Mouse (Mus musculus): ENCODE results near the gene Trpv4.

Gene Trpv4

GRCm38 (mm10) chr5:114618851-114619250 lies 39.4 kb downstream of the Trpv4 start:
- peak; percentile 92 for DNase-seq (ENCODE audit: low spot score)

DNA sequence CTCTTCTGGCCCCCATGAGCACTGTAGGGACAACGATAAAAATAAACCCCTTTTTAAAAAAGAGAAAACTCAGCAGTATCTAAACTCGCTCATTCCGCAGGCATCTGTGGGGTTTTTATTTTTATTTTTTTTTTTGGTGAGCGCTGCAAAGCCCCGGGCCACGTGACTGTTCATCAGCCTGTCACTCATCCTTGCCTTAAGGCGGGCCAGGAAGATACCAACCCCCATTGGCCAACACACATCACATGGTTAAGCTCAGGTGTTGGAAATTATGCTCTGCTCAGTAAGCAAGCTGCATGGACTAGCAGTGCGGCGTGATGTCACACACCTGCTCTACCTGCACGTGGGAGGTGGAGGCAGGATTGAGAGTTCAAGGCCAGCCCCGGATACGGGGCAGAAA lies 40.4 kb downstream of the Trpv4 start:
- DNase-seq (ENCODE audit: low spot score), result no peak

GRCm38 (mm10) chr5:114616336-114617061 lies 41.7 kb downstream of the Trpv4 start:
- DNase-seq (ENCODE audit: low spot score), result no peak

DNA sequence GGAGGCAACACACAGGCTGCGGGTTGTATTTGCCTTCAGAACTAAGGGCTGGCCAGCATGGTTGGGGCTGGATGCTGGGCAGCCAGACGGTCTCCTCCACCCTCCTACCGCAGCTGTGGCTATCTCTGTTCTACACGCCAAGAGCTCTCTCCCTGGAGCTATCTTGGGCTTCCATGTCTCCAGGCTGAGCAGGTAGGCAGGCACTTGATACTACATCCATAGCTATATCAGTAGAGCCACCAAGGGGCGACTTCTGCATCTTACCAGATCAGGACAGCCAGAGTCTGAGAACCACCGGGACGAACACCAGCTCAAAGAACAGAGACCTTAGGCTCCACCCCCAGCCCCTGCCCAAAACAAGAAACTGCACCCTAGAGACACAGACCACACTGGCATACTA lies 43.4 kb downstream of the Trpv4 start:
- DNase-seq (ENCODE audit: low spot score), result no peak

GRCm38 (mm10) chr5:114611968-114612608 lies 46.1 kb downstream of the Trpv4 start:
- DNase-seq (ENCODE audit: low spot score), result peak; percentile 70

DNA sequence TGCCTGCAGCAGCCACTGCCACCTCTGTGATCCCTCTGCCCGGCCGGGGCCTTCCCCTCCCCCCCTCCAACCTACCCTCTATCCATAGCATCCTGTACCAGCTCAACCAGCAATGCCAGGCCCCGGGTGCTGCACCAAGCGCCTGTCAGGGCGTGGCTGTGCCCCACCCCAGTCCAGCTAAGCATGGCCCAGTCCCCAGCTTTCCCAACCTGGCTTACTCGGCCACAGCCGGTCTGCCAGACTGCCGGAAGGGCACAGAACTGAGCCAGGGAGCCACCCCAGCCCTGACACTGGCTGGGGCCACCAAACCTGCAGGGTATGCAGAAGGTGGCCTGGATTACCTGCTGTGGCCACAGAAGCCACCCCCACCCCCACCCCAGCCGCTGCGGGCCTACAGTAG lies 47.0 kb downstream of the Trpv4 start:
- DNase-seq (ENCODE audit: low spot score), result no peak

GRCm38 (mm10) chr5:114608516-114608915 lies 49.7 kb downstream of the Trpv4 start:
- DNase-seq (ENCODE audit: low spot score), result peak; percentile 90

DNA sequence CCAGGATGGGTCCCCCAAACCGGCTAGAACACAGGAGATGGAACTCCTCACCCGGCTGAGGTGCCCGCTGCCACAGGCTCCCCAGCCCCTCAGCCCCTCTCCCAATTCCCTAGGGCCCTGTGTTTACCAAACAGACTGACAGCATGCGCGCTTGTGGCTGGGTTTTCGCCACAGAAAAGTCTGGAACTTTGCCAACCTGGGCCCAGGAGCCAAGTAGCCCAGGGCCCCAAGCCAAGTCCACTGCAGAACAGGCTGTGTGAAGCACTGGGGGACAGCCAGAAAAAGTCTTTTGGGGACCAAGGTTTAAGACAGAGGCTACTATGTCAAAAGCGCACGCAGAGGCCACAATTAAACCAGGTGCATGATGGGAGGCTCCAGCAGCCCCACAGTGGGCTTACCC lies 50.6 kb downstream of the Trpv4 start:
- DNase-seq (ENCODE audit: low spot score), result no peak

DNA sequence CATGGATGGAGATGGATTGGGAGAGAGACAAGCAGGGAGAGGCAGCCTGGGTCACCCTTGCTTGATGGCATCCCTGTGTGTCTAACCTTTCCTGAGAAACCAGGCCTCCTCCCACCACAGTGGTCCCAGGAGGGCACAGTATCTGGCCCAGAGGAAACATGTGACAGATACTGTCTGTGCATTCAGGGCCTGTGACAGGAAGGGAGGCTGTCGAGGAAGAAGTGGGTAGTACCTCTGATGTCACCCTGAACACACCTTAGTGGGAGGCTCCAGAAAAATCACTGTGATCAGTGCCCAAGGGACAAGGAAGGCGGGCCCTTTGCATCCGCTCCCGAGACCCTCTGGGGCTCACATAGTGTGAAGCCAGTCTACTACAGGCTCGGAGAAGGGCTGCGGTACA lies 52.2 kb downstream of the Trpv4 start:
- no peak for DNase-seq (ENCODE audit: low spot score)

DNA sequence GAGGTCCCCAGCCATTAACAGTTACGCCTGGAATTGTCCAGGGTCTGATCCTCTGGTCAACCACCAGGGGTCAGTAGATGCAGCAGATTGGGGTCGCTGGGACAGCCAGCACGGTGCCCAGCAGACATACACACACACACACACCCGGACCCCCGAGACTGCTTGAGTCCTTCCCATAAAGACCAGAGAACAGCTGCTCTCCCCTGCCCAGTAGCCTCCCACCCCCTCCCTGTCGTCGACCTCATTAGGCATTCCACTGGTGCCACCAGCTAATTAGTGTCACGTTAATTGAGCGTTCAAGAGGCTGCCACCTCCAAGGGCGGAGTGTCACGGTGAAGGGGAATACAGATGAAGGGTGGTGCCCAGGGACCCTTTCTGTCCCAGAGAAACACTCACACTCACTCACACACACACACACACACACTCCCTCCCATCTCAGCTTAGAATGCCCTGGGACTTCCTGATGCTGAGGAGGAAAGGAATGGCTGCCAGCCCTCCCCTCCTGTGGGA lies 53.4 kb downstream of the Trpv4 start:
- peak; percentile 76 for DNase-seq (ENCODE audit: low spot score)

DNA sequence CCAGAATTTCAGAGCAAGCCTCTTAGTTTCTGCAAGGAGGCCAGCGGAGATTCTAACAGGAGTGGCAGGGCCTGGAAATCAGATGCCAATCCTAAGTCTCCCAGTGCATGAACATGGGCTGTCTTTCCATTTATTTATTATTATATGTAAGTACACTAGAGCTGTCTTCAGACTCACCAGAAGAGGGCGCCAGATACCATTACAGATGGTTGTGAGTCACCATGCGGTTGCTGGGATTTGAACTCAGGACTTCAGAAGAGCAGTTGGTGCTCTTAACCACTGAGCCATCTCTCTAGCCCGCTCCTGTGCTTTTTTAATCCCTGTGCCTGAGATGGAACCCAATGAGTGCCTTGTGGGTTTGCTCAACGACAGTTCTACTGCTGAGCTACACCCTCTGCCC lies 54.2 kb downstream of the Trpv4 start:
- no peak for DNase-seq (ENCODE audit: low spot score)

DNA sequence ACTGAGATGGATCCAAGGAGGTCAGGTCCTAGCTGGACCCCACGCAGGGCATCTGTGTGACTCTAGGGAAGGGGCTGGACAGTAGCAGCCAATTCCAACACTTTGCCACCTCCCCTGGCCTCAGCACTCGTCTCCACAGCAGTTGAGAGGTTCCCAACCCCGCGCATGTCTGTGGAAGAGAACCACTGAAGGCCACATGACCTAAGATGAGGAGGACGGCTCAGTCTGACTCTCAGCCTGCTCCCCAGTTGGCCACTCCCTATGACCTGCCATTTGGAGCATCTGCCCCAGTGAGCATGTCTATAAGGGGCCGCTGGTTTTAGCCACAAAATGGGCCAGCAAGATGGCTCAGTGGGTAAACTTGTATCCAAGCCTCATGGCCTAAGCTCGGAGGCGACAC lies 56.2 kb downstream of the Trpv4 start:
- no peak for DNase-seq (ENCODE audit: low spot score)

DNA sequence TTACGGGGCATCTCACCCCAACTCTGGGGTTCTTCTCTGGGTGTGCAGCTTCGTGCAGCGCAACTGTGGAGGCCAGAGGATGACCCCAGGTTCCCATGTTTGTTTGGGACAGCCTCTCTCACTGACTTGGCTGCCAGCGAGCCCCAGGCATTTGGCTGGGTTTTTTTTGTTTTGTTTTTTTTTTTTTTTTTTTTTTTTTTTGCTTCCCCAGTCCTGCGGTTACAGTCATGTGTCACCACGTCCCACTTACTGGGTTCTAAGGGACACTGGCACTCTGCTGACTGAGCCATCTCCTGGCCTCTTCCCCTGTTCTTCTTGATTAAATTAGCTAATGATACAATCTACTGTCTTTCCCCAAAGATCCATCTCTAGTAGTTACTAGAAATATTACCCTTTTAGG lies 60.6 kb downstream of the Trpv4 start:
- no peak for DNase-seq (ENCODE audit: low spot score)

- DNase-seq (ENCODE audit: low spot score), result no peak
These were observed 61.0 kb downstream of the Trpv4 start for GRCm38 (mm10) chr5:114597222-114597621.

GRCm38 (mm10) chr5:114596604-114597003 lies 61.6 kb downstream of the Trpv4 start:
- peak; percentile 78 for DNase-seq (ENCODE audit: low spot score)

DNA sequence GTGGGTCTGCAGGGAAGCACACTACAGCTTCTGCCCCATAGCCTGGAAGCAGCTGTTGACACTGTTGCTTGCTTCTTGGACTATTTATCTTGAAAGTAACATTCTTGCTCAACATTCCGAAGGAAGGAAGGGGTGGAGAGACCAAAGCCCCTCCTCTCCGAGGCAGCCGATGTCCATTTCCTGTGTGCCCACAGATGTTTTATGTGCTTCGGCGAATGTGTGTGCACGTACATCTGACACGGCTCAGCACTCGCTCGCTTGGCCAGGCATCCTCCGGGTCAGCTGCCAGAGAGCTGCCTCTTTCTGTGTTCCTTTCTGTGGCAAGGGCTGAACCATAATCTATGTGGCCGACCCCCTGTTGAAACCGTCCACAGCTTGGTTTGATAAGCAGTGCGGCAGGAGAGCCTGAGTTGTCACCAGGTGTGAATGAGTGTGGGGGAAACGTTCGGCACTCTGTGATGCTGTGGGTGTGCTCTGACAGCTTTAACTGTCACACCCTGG lies 63.4 kb downstream of the Trpv4 start:
- DNase-seq (ENCODE audit: low spot score), result no peak

GRCm38 (mm10) chr5:114593949-114594348 lies 64.3 kb downstream of the Trpv4 start:
- no peak for DNase-seq (ENCODE audit: low spot score)

- DNase-seq (ENCODE audit: low spot score), result no peak
These were observed 64.9 kb downstream of the Trpv4 start for GRCm38 (mm10) chr5:114593161-114593821.

- DNase-seq (ENCODE audit: low spot score), result no peak
These were observed 65.6 kb downstream of the Trpv4 start for GRCm38 (mm10) chr5:114592463-114593160.

- no peak for DNase-seq (ENCODE audit: low spot score)
These were observed 67.1 kb downstream of the Trpv4 start for GRCm38 (mm10) chr5:114591151-114591561.

DNA sequence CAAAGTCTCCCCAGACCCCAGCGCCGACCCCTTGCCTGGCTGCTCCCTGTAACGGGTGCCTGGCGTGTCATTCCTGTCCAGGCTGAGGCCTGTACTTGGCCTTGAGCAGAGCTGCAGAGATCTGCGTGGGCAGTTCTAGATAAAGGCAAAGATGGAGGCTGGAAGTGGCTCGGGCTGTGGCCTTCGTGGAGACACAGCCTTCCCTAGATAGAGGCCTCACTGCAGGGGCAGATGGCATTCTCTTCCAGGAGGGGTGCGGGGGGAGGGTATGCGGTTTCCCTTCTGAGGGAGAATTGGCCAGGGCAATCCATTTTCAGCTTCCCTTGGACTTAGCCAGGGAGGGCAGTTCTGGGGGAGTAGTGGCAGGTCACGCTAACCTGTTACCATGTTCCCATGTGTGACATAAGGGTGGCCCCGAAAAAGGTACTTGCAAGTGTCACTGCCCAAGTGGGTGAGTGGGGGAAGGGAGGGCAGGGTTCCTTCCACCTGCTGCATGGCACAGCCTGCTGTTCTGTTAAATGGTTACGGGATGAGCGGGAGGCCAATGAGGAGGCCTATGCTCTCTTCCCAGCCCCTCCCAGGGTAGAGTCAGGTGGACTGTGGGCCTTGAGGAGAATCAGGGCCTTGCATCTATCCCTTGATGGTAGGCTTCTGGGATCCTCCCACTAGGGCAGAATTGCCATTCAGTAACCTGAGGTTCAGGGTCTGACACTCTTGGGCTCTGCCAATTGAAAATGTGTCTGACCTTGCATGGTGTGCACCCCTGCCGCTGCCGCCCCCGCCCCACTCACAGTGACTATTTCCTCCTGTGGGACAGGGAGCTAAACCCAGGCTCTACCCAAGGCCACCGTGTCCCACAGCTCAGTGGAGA lies 67.9 kb downstream of the Trpv4 start:
- DNase-seq (ENCODE audit: low spot score), result no peak
